Mouse (Mus musculus): ENCODE measurements at regions not wholly inside any gene's neighbourhood (a gene's known extent, or its start where the extent isn't known, plus 50 kb on each side); places are given as distances from the start of the nearest gene placed in this dataset.

- DNase-seq (ENCODE audit: low spot score in 2 of 2) = no peak
Measured at GRCm38 (mm10) chr12:26244701-26245100, 170.4 kb downstream of the Rnf144a start.

GRCm38 (mm10) chr12:26227557-26228020, 187.5 kb downstream of the Rnf144a start:
- no peak for DNase-seq (ENCODE audit: low spot score in 2 of 2)

- DNase-seq (ENCODE audit: low spot score in 2 of 2) = peak in 1 of 2 experiments; percentile 4
Measured at GRCm38 (mm10) chr12:26226363-26226762, 188.7 kb downstream of the Rnf144a start.

- DNase-seq (ENCODE audit: low spot score in 2 of 2) = no peak
Measured at GRCm38 (mm10) chr12:26212447-26212846, 202.6 kb downstream of the Rnf144a start.

- DNase-seq (ENCODE audit: low spot score in 2 of 2) = no peak
Measured at GRCm38 (mm10) chr12:26211423-26211822, 203.6 kb downstream of the Rnf144a start.

- no peak for DNase-seq (ENCODE audit: low spot score in 2 of 2)
Measured at GRCm38 (mm10) chr12:26206751-26207150, 208.3 kb downstream of the Rnf144a start.

GRCm38 (mm10) chr12:26206036-26206435, 209.0 kb downstream of the Rnf144a start:
- DNase-seq (ENCODE audit: low spot score in 2 of 2) = no peak

- DNase-seq (ENCODE audit: low spot score in 2 of 2) = no peak
Measured at GRCm38 (mm10) chr12:26191982-26192576, 223.0 kb downstream of the Rnf144a start.

GRCm38 (mm10) chr12:26191268-26191981, 223.6 kb downstream of the Rnf144a start:
- DNase-seq (ENCODE audit: low spot score in 2 of 2) = no peak

GRCm38 (mm10) chr12:26188996-26189395, 226.1 kb downstream of the Rnf144a start:
- DNase-seq (ENCODE audit: low spot score in 2 of 2) = no peak

- peak; percentile 24 to 39 for DNase-seq (ENCODE audit: low spot score in 2 of 2)
Measured at GRCm38 (mm10) chr12:26187091-26187862, 227.8 kb downstream of the Rnf144a start.

- DNase-seq (ENCODE audit: low spot score in 2 of 2) = peak; percentile 26 to 29
Measured at GRCm38 (mm10) chr12:26184701-26185460, 230.2 kb downstream of the Rnf144a start.

- DNase-seq (ENCODE audit: low spot score in 2 of 2) = no peak
Measured at GRCm38 (mm10) chr12:26183021-26183420, 232.0 kb downstream of the Rnf144a start.

- DNase-seq (ENCODE audit: low spot score in 2 of 2) = no peak
Measured at GRCm38 (mm10) chr12:26180846-26181245, 234.2 kb downstream of the Rnf144a start.

- no peak for DNase-seq (ENCODE audit: low spot score in 2 of 2)
Measured at GRCm38 (mm10) chr12:26176231-26176662, 238.8 kb downstream of the Rnf144a start.

- no peak for DNase-seq (ENCODE audit: low spot score in 2 of 2)
Measured at GRCm38 (mm10) chr12:26163416-26163815, 251.6 kb downstream of the Rnf144a start.

GRCm38 (mm10) chr12:26160861-26161615, 254.0 kb downstream of the Rnf144a start:
- DNase-seq (ENCODE audit: low spot score in 2 of 2) = no peak

GRCm38 (mm10) chr12:26152992-26153391, 262.1 kb downstream of the Rnf144a start:
- no peak for DNase-seq (ENCODE audit: low spot score in 2 of 2)

- DNase-seq (ENCODE audit: low spot score in 2 of 2) = no peak
Measured at GRCm38 (mm10) chr12:26146336-26146735, 268.7 kb downstream of the Rnf144a start.

- DNase-seq (ENCODE audit: low spot score in 2 of 2) = no peak
Measured at GRCm38 (mm10) chr12:26145085-26145714, 269.9 kb downstream of the Rnf144a start.
